10 mouse cellular contexts compared by ENCODE assay signal in genomic region chr2:35714742-35715167, GRCm38 (mm10).
DNase-seq lines count a peak whose midpoint lies in the region; ATAC-seq and TF ChIP-seq lines count a peak whose summit lies in the region.
"Had no signal": no experiment of that assay in that cellular context is flagged by ENCODE, and none has a peak within 500 bp of the region (broad histone marks: within the 10 kb centered on the region; RNA-seq: fewer than 3 reads in every experiment).

No protein-coding gene starts in this region.

- H3K36me3 ChIP-seq in heart, embryonic 13.5 days = peaks cover 95% of the 10 kb centered on the region

- no peaks in the 10 kb centered on the region for H3K27me3 ChIP-seq in heart, embryonic 13.5 days (replicated peaks)

- peak; percentile 50 to 66 for DNase-seq in cerebellum, adult 18-20 months
- no peak for DNase-seq in cerebellum, adult 8-10 months
- no peak for DNase-seq in layer of hippocampus, adult 2 months (ENCODE audit: low spot score in 2 of 2)
- no peak for DNase-seq in layer of hippocampus, postnatal 25 days (ENCODE audit: extremely low spot score in 1 of 2, low spot score in 1 of 2)
- peak; percentile 88 for DNase-seq in Muller cell, postnatal 12 days (ENCODE audit: inconsistent ontology term)
- no peak for DNase-seq in layer of hippocampus, postnatal 10 days (ENCODE audit: low spot score in 2 of 2)
- DNase-seq in adipocyte (ENCODE audit: low spot score) = no peak
- DNase-seq: B cell, adult 2 months; gastrocnemius, postnatal 10 days had no signal

- peak overlapping the region; percentile 25; the same call in 1 of the 2 replicates for H3K9ac ChIP-seq in heart, embryonic 13.5 days

- H3K27ac ChIP-seq in layer of hippocampus, adult 2 months = peak overlapping the region; percentile 51; the same call in 1 of the 2 replicates
- H3K27ac ChIP-seq in heart, embryonic 13.5 days (replicated peaks) = peak overlapping the region; percentile 61

- no peak overlapping the region for H3K4me3 ChIP-seq in layer of hippocampus, adult 2 months
- H3K4me3 ChIP-seq in heart, embryonic 13.5 days = no peak overlapping the region

- TF ChIP-seq CTCF in layer of hippocampus, adult 2 months (conservative IDR thresholded peaks at IDR 0.05) = no peak

- ATAC-seq in heart, embryonic 13.5 days (ENCODE audit: extremely low read depth, insufficient number of reproducible peaks, low FRiP score, low TSS enrichment) = no peak

- no peaks in the 10 kb centered on the region for H3K9me3 ChIP-seq in heart, embryonic 13.5 days

- peaks cover 56% of the 10 kb centered on the region for H3K4me1 ChIP-seq in heart, embryonic 13.5 days

- WGBS in heart, embryonic 13.5 days = 10% methylated on average over 8 of the region's 8 CpGs

- peak overlapping the region; percentile 6; the same call in 1 of the 2 replicates for H3K4me2 ChIP-seq in heart, embryonic 13.5 days

Comparison
In these comparisons a context has a peak if more than half of its experiments do, and no peak if none do; other contexts are left out.
1. DNase-seq: peak in cerebellum, adult 18-20 months (2 of 2) and Muller cell, postnatal 12 days (single experiment); none in cerebellum, adult 8-10 months (single experiment), layer of hippocampus, adult 2 months (0 of 2), layer of hippocampus, postnatal 25 days (0 of 2), layer of hippocampus, postnatal 10 days (0 of 2) and adipocyte (single experiment).